Mouse (Mus musculus): ENCODE measurements at regions not wholly inside any gene's neighbourhood (a gene's known extent, or its start where the extent isn't known, plus 50 kb on each side); places are given as distances from the start of the nearest gene placed in this dataset.

- Histone ChIP-seq H3K27me3 (ENCODE audit: control insufficient read depth, insufficient read depth, low read depth, low read length) (no peaks in the 10 kb centered on the region), H3K27ac (ENCODE audit: low read length) (no peak overlapping the region), H3K4me3 (ENCODE audit: low read depth, low read length) (no peak overlapping the region), H3K9me3 (replicated peaks; ENCODE audit: control insufficient read depth, low read length) (no peaks in the 10 kb centered on the region), H3K36me3 (ENCODE audit: control insufficient read depth, insufficient read depth) (no peaks in the 10 kb centered on the region), H3K4me2 (ENCODE audit: low read depth, low read length) (no peak overlapping the region), H3K9ac (ENCODE audit: low read depth, low read length) (no peak overlapping the region), H3K4me1 (ENCODE audit: control insufficient read depth, low read depth, low read length) (no peaks in the 10 kb centered on the region)
- WGBS (ENCODE audit: insufficient replicate concordance) = 57% methylated on average over 2 of the region's 2 CpGs
- no peak for ATAC-seq (ENCODE audit: low read depth)
Observed at GRCm38 (mm10) chr3:102336184-102336583, 131.7 kb upstream of the Vangl1 start.

GRCm38 (mm10) chr3:102335146-102335545 is 130.7 kb upstream of the Vangl1 start:
- Histone ChIP-seq H3K9ac (ENCODE audit: low read depth, low read length) (no peak overlapping the region), H3K9me3 (replicated peaks; ENCODE audit: control insufficient read depth, low read length) (no peaks in the 10 kb centered on the region), H3K4me3 (ENCODE audit: low read depth, low read length) (no peak overlapping the region), H3K4me1 (ENCODE audit: control insufficient read depth, low read depth, low read length) (no peaks in the 10 kb centered on the region), H3K27ac (ENCODE audit: low read length) (no peak overlapping the region), H3K27me3 (ENCODE audit: control insufficient read depth, insufficient read depth, low read depth, low read length) (no peaks in the 10 kb centered on the region), H3K36me3 (ENCODE audit: control insufficient read depth, insufficient read depth) (no peaks in the 10 kb centered on the region), H3K4me2 (ENCODE audit: low read depth, low read length) (no peak overlapping the region)
- no peak for ATAC-seq (ENCODE audit: low read depth)
- 69% methylated on average over 3 of the region's 3 CpGs for WGBS (ENCODE audit: insufficient replicate concordance)

GRCm38 (mm10) chr3:102332221-102332620 is 127.7 kb upstream of the Vangl1 start:
- WGBS (ENCODE audit: insufficient replicate concordance) = 37% methylated on average over 3 of the region's 3 CpGs
- H3K9me3 ChIP-seq (replicated peaks; ENCODE audit: control insufficient read depth, low read length) = no peaks in the 10 kb centered on the region
- H3K36me3 ChIP-seq (ENCODE audit: control insufficient read depth, insufficient read depth) = no peaks in the 10 kb centered on the region

DNA sequence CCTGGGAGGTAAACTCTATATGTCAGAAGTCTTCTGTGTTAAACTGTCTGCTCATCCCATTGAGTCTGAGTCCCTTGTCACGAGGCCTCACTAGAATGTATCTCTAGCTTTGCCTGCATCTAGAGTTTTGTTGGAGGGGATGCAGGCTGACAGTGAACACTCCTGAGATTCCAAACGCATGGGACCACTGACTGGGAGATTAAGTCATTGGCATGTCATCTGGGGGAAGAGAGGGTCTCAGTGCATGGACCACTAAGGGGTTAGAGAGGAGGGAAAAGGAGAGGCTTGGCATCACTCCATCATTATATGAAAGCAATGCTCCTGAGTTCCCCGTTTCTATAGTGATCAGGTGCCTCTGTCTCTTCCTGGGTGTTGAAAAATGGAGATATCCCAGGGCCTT is 114.8 kb upstream of the Vangl1 start:
- Histone ChIP-seq H3K9me3 (replicated peaks; ENCODE audit: control insufficient read depth, low read length) (no peaks in the 10 kb centered on the region), H3K4me1 (ENCODE audit: control insufficient read depth, low read depth, low read length) (no peaks in the 10 kb centered on the region), H3K27me3 (ENCODE audit: control insufficient read depth, insufficient read depth, low read depth, low read length) (no peaks in the 10 kb centered on the region), H3K27ac (ENCODE audit: low read length) (no peak overlapping the region), H3K4me3 (ENCODE audit: low read depth, low read length) (no peak overlapping the region), H3K4me2 (ENCODE audit: low read depth, low read length) (no peak overlapping the region), H3K9ac (ENCODE audit: low read depth, low read length) (no peak overlapping the region), H3K36me3 (ENCODE audit: control insufficient read depth, insufficient read depth) (no peaks in the 10 kb centered on the region)
- 48% methylated on average over 3 of the region's 3 CpGs for WGBS (ENCODE audit: insufficient replicate concordance)
- ATAC-seq (ENCODE audit: low read depth) = no peak

More at GRCm38 (mm10) chr3:102332221-102332620, 127.7 kb upstream of the Vangl1 start:
- Histone ChIP-seq H3K4me1 (ENCODE audit: control insufficient read depth, low read depth, low read length) (no peaks in the 10 kb centered on the region), H3K4me2 (ENCODE audit: low read depth, low read length) (no peak overlapping the region), H3K27ac (ENCODE audit: low read length) (no peak overlapping the region), H3K4me3 (ENCODE audit: low read depth, low read length) (no peak overlapping the region), H3K27me3 (ENCODE audit: control insufficient read depth, insufficient read depth, low read depth, low read length) (no peaks in the 10 kb centered on the region), H3K9ac (ENCODE audit: low read depth, low read length) (no peak overlapping the region)
- ATAC-seq (ENCODE audit: low read depth) = no peak

DNA sequence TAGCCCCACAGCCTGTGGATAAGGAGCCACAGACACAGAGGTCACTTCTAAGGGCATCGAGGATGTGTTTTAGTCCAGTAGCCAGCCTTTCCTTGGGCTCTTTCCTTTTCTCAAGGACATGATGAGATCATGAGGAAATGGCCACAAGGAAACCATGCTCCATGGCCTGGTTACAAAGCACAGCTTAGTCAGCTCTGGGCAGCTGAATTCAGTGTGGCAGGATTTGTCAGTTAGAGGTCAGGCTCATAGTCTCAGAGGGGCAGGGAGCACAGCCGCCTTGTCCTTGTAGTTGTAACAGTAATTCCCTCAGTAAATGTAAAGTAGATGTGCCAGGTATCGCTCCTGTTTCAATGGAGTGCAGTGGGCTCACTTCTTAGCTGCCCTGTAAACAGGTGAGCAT is 111.7 kb upstream of the Vangl1 start:
- 57% methylated on average over 3 of the region's 3 CpGs for WGBS (ENCODE audit: insufficient replicate concordance)
- H3K4me2 ChIP-seq (ENCODE audit: low read depth, low read length) = no peak overlapping the region
- no peak overlapping the region for H3K4me3 ChIP-seq (ENCODE audit: low read depth, low read length)
- H3K9ac ChIP-seq (ENCODE audit: low read depth, low read length) = no peak overlapping the region
- no peaks in the 10 kb centered on the region for H3K4me1 ChIP-seq (ENCODE audit: control insufficient read depth, low read depth, low read length)
- H3K9me3 ChIP-seq (replicated peaks; ENCODE audit: control insufficient read depth, low read length) = no peaks in the 10 kb centered on the region
- no peak overlapping the region for H3K27ac ChIP-seq (ENCODE audit: low read length)
- no peaks in the 10 kb centered on the region for H3K36me3 ChIP-seq (ENCODE audit: control insufficient read depth, insufficient read depth)
- ATAC-seq (ENCODE audit: low read depth) = no peak
- H3K27me3 ChIP-seq (ENCODE audit: control insufficient read depth, insufficient read depth, low read depth, low read length) = no peaks in the 10 kb centered on the region

DNA sequence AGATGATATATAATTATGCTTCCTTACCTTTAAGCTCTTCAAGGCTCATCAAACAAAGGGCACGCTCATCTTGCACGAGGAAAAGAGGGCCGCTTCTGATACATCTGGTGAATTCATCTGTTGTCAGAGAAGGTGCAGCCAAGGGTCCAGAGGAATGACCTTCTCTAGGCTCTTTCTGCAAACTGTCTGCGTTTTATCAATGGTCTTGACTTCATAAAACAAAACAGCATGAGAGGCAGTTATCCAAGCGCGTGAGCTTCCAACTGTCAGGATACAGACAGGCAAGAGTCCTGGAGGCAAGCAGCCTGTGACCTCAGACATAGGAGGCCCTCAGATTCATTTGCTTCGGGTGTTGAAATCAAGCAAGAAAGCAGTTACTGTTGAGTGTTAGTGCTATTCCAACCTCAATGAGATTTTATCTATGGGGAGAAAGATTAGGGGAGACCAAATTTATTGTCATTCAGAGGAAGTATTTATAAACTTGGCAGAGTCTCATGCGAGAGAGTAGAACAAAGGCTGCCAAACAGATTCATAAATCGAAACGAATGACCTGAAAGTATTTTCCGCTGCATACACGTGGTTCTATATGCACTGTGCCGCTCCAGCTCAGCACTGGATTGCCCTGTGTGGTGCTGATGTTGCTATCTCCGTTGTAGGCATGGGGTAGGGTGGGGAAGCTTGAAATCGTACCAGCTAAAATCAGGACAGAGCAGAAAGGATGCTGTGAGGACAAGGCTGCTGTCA is 107.2 kb upstream of the Vangl1 start:
- Histone ChIP-seq H3K36me3 (ENCODE audit: control insufficient read depth, insufficient read depth) (no peaks in the 10 kb centered on the region), H3K27ac (ENCODE audit: low read length) (no peak overlapping the region), H3K4me3 (ENCODE audit: low read depth, low read length) (no peak overlapping the region), H3K4me1 (ENCODE audit: control insufficient read depth, low read depth, low read length) (no peaks in the 10 kb centered on the region), H3K9ac (ENCODE audit: low read depth, low read length) (no peak overlapping the region), H3K9me3 (replicated peaks; ENCODE audit: control insufficient read depth, low read length) (no peaks in the 10 kb centered on the region), H3K27me3 (ENCODE audit: control insufficient read depth, insufficient read depth, low read depth, low read length) (no peaks in the 10 kb centered on the region), H3K4me2 (ENCODE audit: low read depth, low read length) (no peak overlapping the region)
- 54% methylated on average over 15 of the region's 15 CpGs for WGBS (ENCODE audit: insufficient replicate concordance)
- ATAC-seq (ENCODE audit: low read depth) = no peak

- no peaks in the 10 kb centered on the region for H3K27me3 ChIP-seq (ENCODE audit: control insufficient read depth, insufficient read depth, low read depth, low read length)
- WGBS (ENCODE audit: insufficient replicate concordance) = 65% methylated on average over 9 of the region's 9 CpGs
- no peak overlapping the region for H3K4me2 ChIP-seq (ENCODE audit: low read depth, low read length)
- H3K27ac ChIP-seq (ENCODE audit: low read length) = no peak overlapping the region
- no peak overlapping the region for H3K9ac ChIP-seq (ENCODE audit: low read depth, low read length)
- no peak overlapping the region for H3K4me3 ChIP-seq (ENCODE audit: low read depth, low read length)
- H3K36me3 ChIP-seq (ENCODE audit: control insufficient read depth, insufficient read depth) = no peaks in the 10 kb centered on the region
- H3K4me1 ChIP-seq (ENCODE audit: control insufficient read depth, low read depth, low read length) = no peaks in the 10 kb centered on the region
- no peaks in the 10 kb centered on the region for H3K9me3 ChIP-seq (replicated peaks; ENCODE audit: control insufficient read depth, low read length)
- ATAC-seq (ENCODE audit: low read depth) = no peak
Observed at GRCm38 (mm10) chr3:102310243-102310642, 105.8 kb upstream of the Vangl1 start.

- no peak overlapping the region for H3K4me3 ChIP-seq (ENCODE audit: low read depth, low read length)
- no peaks in the 10 kb centered on the region for H3K4me1 ChIP-seq (ENCODE audit: control insufficient read depth, low read depth, low read length)
- H3K27me3 ChIP-seq (ENCODE audit: control insufficient read depth, insufficient read depth, low read depth, low read length) = no peaks in the 10 kb centered on the region
- no peaks in the 10 kb centered on the region for H3K36me3 ChIP-seq (ENCODE audit: control insufficient read depth, insufficient read depth)
- H3K4me2 ChIP-seq (ENCODE audit: low read depth, low read length) = no peak overlapping the region
- no peak for ATAC-seq (ENCODE audit: low read depth)
- no peak overlapping the region for H3K27ac ChIP-seq (ENCODE audit: low read length)
- WGBS (ENCODE audit: insufficient replicate concordance) = 15% methylated on average over 9 of the region's 9 CpGs
- H3K9ac ChIP-seq (ENCODE audit: low read depth, low read length) = no peak overlapping the region
- no peaks in the 10 kb centered on the region for H3K9me3 ChIP-seq (replicated peaks; ENCODE audit: control insufficient read depth, low read length)
Observed at GRCm38 (mm10) chr3:102309756-102310155, 105.3 kb upstream of the Vangl1 start.

GRCm38 (mm10) chr3:102307656-102308055 is 103.2 kb upstream of the Vangl1 start:
- H3K4me3 ChIP-seq (ENCODE audit: low read depth, low read length) = no peak overlapping the region
- 71% methylated on average over 1 of the region's 1 CpGs for WGBS (ENCODE audit: insufficient replicate concordance)
- no peak overlapping the region for H3K9ac ChIP-seq (ENCODE audit: low read depth, low read length)
- no peaks in the 10 kb centered on the region for H3K4me1 ChIP-seq (ENCODE audit: control insufficient read depth, low read depth, low read length)
- no peaks in the 10 kb centered on the region for H3K9me3 ChIP-seq (replicated peaks; ENCODE audit: control insufficient read depth, low read length)
- ATAC-seq (ENCODE audit: low read depth) = no peak
- no peak overlapping the region for H3K4me2 ChIP-seq (ENCODE audit: low read depth, low read length)
- no peak overlapping the region for H3K27ac ChIP-seq (ENCODE audit: low read length)
- H3K27me3 ChIP-seq (ENCODE audit: control insufficient read depth, insufficient read depth, low read depth, low read length) = no peaks in the 10 kb centered on the region
- no peaks in the 10 kb centered on the region for H3K36me3 ChIP-seq (ENCODE audit: control insufficient read depth, insufficient read depth)
